8 mouse cellular contexts compared by ENCODE assay signal in the genomic region with DNA sequence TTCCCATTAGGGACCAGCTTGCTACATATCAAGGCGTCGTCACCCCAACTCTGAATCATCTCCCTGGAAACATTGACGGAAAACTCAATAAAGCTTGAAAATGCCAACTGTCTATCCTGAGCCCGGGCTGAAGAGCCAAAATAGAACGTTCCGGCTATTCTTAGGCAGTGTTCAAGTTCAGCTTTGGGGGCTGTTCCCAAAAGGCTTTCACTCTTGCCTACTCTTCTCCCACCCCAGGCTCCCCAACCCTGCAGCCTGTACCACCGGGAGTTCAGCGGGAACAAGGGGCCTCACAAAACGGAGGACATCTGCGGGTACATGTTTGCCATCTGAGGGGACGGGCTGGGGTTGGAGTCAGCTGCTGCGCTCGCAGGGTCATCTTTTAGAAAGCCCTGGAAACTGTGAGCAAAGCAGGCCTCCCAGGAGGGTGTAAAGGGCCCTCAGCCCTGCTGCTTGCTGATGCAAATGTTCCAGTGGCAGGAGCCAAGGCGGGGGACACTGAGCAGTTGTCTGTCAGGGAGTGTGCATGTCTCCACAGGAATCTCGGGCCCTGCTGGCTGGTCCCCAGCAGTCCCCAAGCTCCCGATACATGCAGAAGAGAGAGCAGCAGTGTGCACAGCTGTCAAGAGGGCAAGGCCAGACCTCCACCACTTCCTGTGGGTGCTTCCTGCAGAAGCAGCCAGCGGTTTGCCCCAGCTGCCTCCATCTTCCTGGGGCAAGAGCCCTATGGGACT.
DNase-seq lines count a peak whose midpoint lies in the region; ATAC-seq lines count a peak whose summit lies in the region.

No protein-coding gene starts in this region.

- no peak overlapping the region for H3K9ac ChIP-seq in limb, embryonic 13.5 days

- peaks cover 30% of the 10 kb centered on the region for H3K36me3 ChIP-seq in limb, embryonic 13.5 days

- H3K27me3 ChIP-seq in limb, embryonic 13.5 days = no peaks in the 10 kb centered on the region

- no peak overlapping the region for H3K4me2 ChIP-seq in limb, embryonic 13.5 days (replicated peaks)

- ATAC-seq in limb, embryonic 13.5 days (ENCODE audit: low FRiP score, low read depth) = no peak

- peak; percentile 53 to 54 for DNase-seq in frontal cortex, postnatal 36 days (ENCODE audit: low spot score in 2 of 2)
- DNase-seq in frontal cortex, postnatal 14 days (ENCODE audit: low spot score in 2 of 2) = no peak
- peak; percentile 75 for DNase-seq in right cerebral cortex, postnatal 10 days (ENCODE audit: low spot score in 2 of 2)
- no peak for DNase-seq in right cerebral cortex, postnatal 36 days (ENCODE audit: low spot score in 2 of 2)
- DNase-seq in thymus, postnatal 0 days (ENCODE audit: low spot score) = peak; percentile 91
- no peak for DNase-seq in retina, postnatal 1 day
- DNase-seq in embryo, embryonic 10 days (ENCODE audit: low spot score) = no peak

- H3K9me3 ChIP-seq in limb, embryonic 13.5 days = no peaks in the 10 kb centered on the region

- 84% methylated on average over 17 of the region's 17 CpGs for WGBS in limb, embryonic 13.5 days

- no peak overlapping the region for H3K4me3 ChIP-seq in limb, embryonic 13.5 days

- peak overlapping the region; percentile 10; the same call in 1 of the 2 replicates for H3K27ac ChIP-seq in limb, embryonic 13.5 days

- H3K4me1 ChIP-seq in limb, embryonic 13.5 days = peaks cover 3% of the 10 kb centered on the region; the same call in 1 of the 2 replicates

Comparison
In these comparisons a context has a peak if more than half of its experiments do, and no peak if none do; other contexts are left out.
1. DNase-seq: peak in frontal cortex, postnatal 36 days (2 of 2), right cerebral cortex, postnatal 10 days (2 of 2) and thymus, postnatal 0 days (single experiment); none in frontal cortex, postnatal 14 days (0 of 2), right cerebral cortex, postnatal 36 days (0 of 2), retina, postnatal 1 day (single experiment) and embryo, embryonic 10 days (single experiment).